Mouse (Mus musculus) hindbrain, embryonic 13.5 days (tissue): ENCODE measurements around the gene Pcx. TPM values are rescaled to one million over a fixed set of nuclear protein-coding genes. Genes with fewer than 3 reads are reported as not detected.

Source experiments
- ATAC-seq: fragments of 200-750 bp; cut with Nextera tagmentation; 2 replicates; pipeline ENCODE4 v1.8.0; 2017; ENCODE audit warnings: moderate TSS enrichment; ENCODE audit not compliant: low FRiP score
- H3K27ac ChIP-seq: fragments of 300-500 bp; sonication (generic); 2 replicates; pipeline ENCODE4 v1.5.1; 2015; ENCODE audit warnings: inconsistent platforms, mild to moderate bottlenecking, moderate library complexity
- H3K27me3 ChIP-seq: fragments of 300-500 bp; sonication (generic); 2 replicates; pipeline ENCODE4 v1.6.1; 2015; ENCODE audit warnings: mild to moderate bottlenecking, inconsistent platforms
- H3K36me3 ChIP-seq: fragments of 300-500 bp; sonication (generic); 2 replicates; pipeline ENCODE4 v1.6.1; 2015; ENCODE audit warnings: mild to moderate bottlenecking, inconsistent platforms
- H3K4me1 ChIP-seq: fragments of 300-500 bp; sonication (generic); replicated peaks from 2 replicates; pipeline ENCODE4 v1.6.1; 2015; ENCODE audit warnings: inconsistent platforms
- H3K4me2 ChIP-seq: fragments of 300-500 bp; sonication (generic); 2 replicates; pipeline ENCODE4 v1.6.1; 2015; ENCODE audit warnings: inconsistent platforms, mild to moderate bottlenecking, moderate library complexity
- H3K4me3 ChIP-seq: fragments of 300-500 bp; sonication (generic); 2 replicates; pipeline ENCODE4 v1.5.1; 2015; ENCODE audit warnings: mild to moderate bottlenecking, inconsistent platforms
- H3K9ac ChIP-seq: fragments of 300-500 bp; sonication (generic); 2 replicates; pipeline ENCODE4 v1.6.1; 2015; ENCODE audit warnings: mild to moderate bottlenecking, inconsistent platforms
- H3K9me3 ChIP-seq: fragments of 300-500 bp; sonication (generic); 2 replicates; pipeline ENCODE4 v1.6.1; 2016; ENCODE audit warnings: inconsistent platforms
- WGBS: fragments of 180-500 bp; shearing (Covaris S2); methylation state at CpG from one replicate; pipeline ENCODE4 v1.1.7; 2015; 5-methylcytosine and 5-hydroxymethylcytosine counted together
- polyA plus RNA-seq: library from polyadenylated mRNA; unstranded; fragments of >200 nt; fragmentation: Nextera tagmentation; extraction: Ambion mirVana; gene quantifications from 2 replicates; pipeline ENCODE4 v1.2.1, GENCODE M21; 2015

The Pcx gene
- polyA plus RNA-seq, 1 experiment from 2014 or later: 24.3 TPM

DNA sequence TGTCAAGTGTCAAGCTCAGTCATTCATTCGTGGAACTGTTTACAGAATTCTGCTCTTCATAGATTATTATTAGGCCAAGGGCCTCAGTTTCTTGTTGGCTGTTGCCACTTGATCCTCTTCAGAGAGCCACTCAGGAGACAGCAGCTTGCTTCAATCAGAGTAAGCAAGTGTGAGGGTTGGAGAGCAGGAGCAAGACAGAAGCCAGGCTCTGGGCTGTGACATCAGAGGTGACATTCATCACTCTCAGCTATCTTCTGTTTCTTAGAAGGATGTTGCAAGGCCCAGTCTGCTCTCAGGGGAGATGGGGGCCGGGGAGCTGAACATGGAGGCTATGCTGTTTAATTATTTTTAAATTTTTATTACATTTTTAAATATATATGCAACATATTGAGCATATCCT is 7.6 kb upstream of the Pcx start:
- H3K9me3 ChIP-seq: no peaks in the 10 kb centered on the region
- 80% methylated on average over 2 of the region's 2 CpGs for WGBS
- no peaks in the 10 kb centered on the region for H3K36me3 ChIP-seq
- no peak overlapping the region for H3K27ac ChIP-seq
- no peak for ATAC-seq
- peaks cover 8% of the 10 kb centered on the region for H3K4me1 ChIP-seq
- no peak overlapping the region for H3K4me2 ChIP-seq
- no peaks in the 10 kb centered on the region for H3K27me3 ChIP-seq
- H3K9ac ChIP-seq: no peak overlapping the region
- H3K4me3 ChIP-seq: no peak overlapping the region

DNA sequence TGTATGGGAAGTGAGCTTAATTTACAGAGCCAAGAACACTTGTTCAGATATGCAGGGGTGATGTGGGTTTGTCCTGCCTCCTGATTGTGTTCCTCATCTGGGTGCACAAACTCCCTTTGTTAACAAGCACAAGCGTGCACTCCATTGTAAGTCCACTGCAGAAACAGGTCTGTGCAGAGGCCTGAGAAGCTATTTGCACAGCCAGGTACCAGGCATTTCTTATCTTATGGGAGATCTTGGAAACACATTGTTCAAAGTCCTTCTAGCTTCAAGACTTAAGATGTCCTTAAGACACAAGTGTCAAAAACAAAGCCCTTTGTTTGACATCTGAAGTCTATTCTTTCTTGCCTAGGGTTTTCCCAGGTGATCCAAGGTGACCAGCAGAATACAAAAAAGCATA is 5.4 kb upstream of the Pcx start:
- 97% methylated on average over 1 of the region's 1 CpGs for WGBS
- H3K9ac ChIP-seq: no peak overlapping the region
- no peaks in the 10 kb centered on the region for H3K9me3 ChIP-seq
- no peak for ATAC-seq
- no peak overlapping the region for H3K4me3 ChIP-seq
- no peaks in the 10 kb centered on the region for H3K27me3 ChIP-seq
- no peak overlapping the region for H3K4me2 ChIP-seq
- H3K36me3 ChIP-seq: no peaks in the 10 kb centered on the region
- H3K4me1 ChIP-seq: peaks cover 5% of the 10 kb centered on the region
- no peak overlapping the region for H3K27ac ChIP-seq

DNA sequence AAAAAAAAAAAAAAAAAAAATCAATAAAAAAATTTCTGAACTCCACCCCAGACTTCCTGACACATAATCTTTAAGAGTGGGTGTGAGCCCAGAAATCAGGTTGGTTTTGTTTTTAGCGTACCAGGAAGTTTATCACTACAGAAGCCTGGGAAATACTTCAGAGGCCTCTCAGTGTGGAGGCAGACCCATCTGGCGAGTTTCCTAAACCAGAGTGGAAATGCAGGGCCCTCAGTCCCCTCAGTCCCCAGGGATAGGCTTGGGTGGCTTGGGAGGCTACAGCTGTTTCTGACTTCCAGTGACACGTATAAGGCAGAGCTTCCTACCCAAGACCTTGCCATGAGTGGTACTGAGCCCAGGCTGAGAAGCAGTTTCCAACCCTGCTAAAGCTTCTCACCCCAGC is 2.5 kb upstream of the Pcx start:
- no peak for ATAC-seq
- WGBS: 69% methylated on average over 3 of the region's 3 CpGs
- H3K27me3 ChIP-seq: peaks cover 11% of the 10 kb centered on the region; the same call in 1 of the 2 replicates
- no peaks in the 10 kb centered on the region for H3K36me3 ChIP-seq
- H3K4me1 ChIP-seq: peaks cover 12% of the 10 kb centered on the region
- H3K9ac ChIP-seq: no peak overlapping the region
- no peak overlapping the region for H3K27ac ChIP-seq
- no peak overlapping the region for H3K4me2 ChIP-seq
- H3K4me3 ChIP-seq: no peak overlapping the region
- H3K9me3 ChIP-seq: no peaks in the 10 kb centered on the region

DNA sequence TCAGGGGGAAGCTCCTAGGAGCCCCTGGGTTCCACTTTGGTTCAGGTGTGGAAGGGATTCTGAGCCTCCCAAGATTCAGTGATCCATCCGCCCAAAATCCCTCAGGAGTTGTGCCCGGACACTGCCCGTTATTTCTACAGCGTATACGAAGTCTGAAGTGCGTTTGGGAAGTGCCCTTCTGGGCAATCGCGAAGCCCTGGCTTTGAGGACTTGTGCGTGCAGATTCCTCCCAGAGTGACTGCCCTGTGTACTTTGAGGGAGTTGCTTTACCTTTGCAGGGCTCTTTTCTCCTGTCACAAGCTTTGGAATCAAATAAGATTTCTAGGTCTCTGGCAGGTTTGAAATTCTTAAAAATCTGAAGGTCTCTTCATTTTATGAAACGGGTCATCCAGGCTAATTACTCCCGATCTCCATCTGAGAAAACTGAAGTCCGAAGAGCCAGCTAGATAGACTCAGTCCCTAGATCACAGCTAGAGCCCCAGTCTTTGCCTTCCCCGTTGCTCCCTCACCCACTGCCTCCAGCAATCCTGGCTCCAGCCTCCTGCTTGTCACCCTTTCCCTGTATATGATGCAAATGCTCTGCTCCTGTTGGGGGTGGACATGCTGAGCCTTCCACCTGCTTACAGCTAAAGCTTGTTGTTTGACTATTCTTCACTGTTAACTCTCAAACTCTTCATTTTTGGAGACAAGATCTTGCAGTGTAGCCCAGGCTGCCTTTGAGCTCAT is 1.0 kb downstream of the Pcx start:
- Histone ChIP-seq H3K9me3 (no peaks in the 10 kb centered on the region), H3K27me3 (peaks cover 11% of the 10 kb centered on the region; the same call in 1 of the 2 replicates), H3K4me1 (peaks cover 23% of the 10 kb centered on the region), H3K36me3 (no peaks in the 10 kb centered on the region), H3K27ac (no peak overlapping the region), H3K4me2 (peak overlapping the region; percentile 79), H3K4me3 (peak overlapping the region; percentile 65), H3K9ac (peak overlapping the region; percentile 75)
- ATAC-seq: no peak
- 10% methylated on average over 13 of the region's 13 CpGs for WGBS

DNA sequence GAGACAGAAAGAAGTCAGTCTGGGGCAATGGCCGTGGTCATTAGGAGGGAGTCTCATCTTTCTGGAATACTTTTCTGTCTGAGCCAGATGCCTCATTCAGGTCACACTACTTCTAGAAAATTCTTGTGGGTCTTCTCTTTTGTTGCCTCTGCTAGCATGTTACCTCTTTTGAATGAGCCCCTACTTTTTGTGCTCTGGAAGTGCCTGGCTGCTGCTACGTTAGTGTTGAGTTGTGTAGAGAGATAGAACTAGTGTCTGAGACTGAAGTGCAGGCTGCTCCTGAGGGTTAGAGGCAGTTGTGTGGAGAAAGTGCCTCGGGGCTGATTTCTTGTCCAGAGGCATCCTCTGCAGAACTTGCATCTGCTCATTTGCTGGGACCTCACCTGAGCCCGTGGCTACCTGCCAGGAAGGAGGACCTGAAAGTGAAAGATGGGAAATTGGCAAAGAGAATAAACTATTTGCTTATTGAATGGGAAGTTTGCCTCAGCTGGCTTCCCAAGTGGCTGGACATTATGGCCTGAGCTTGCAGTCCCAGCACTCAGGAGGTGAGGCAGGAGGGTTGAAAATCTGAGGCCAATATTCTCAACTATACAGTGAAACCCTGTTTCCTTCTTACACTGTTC is 3.1 kb downstream of the Pcx start:
- peaks cover 11% of the 10 kb centered on the region; the same call in 1 of the 2 replicates for H3K27me3 ChIP-seq
- H3K9ac ChIP-seq: peak overlapping the region; percentile 13; the same call in 1 of the 2 replicates
- peaks cover 24% of the 10 kb centered on the region for H3K4me1 ChIP-seq
- H3K4me2 ChIP-seq: no peak overlapping the region
- no peak overlapping the region for H3K27ac ChIP-seq
- no peaks in the 10 kb centered on the region for H3K9me3 ChIP-seq
- no peak for ATAC-seq
- WGBS: 78% methylated on average over 4 of the region's 4 CpGs
- no peak overlapping the region for H3K4me3 ChIP-seq
- no peaks in the 10 kb centered on the region for H3K36me3 ChIP-seq

DNA sequence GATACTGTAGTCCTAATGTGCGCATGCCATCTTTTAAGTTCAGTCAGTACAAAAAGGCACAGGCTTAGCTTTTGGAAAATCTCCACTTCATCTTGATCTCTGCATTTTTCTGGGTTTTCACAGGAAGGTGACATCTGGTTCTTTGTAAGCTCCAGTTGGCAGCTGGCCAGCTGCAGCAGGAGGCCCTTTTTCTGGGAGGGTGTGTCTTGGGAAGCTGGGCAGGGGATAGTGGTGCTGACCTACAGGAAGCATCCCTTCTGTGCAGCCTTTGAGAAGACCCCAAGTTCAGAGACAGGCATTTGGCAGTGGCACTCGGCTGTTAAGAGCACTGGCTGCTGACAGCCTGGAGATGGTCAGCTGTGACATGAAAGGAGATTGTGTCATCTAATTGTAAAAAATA is 5.5 kb downstream of the Pcx start:
- Histone ChIP-seq H3K4me1 (peaks cover 17% of the 10 kb centered on the region), H3K9me3 (no peaks in the 10 kb centered on the region), H3K27ac (peak overlapping the region; percentile 66), H3K27me3 (peaks cover 11% of the 10 kb centered on the region; the same call in 1 of the 2 replicates), H3K4me3 (no peak overlapping the region), H3K36me3 (no peaks in the 10 kb centered on the region), H3K9ac (no peak overlapping the region), H3K4me2 (no peak overlapping the region)
- no peak for ATAC-seq
- WGBS: 52% methylated on average over 2 of the region's 2 CpGs

DNA sequence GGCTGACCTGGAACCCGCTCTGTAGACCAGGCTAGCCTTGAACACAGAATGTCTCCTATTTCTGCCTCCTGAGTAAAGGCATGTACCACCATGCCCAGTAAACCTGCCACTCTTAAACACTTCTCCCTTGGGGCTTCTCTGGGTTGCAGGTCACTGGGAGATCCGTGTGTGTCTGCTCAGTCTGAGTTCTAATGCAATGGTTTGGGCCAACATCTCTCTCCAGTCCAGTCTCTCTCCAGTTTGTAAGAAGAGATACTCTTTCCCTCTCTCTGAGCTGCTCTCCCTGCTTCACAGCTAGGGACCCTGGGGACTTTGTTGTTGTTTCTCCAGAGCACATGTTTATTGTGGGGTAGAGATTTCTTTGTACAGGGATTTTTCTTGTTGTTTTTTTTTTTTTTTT is 6.0 kb downstream of the Pcx start:
- no peaks in the 10 kb centered on the region for H3K36me3 ChIP-seq
- H3K27me3 ChIP-seq: peaks cover 7% of the 10 kb centered on the region; the same call in 1 of the 2 replicates
- peak overlapping the region; percentile 66; the same call in 1 of the 2 replicates for H3K27ac ChIP-seq
- 67% methylated on average over 2 of the region's 2 CpGs for WGBS
- no peak overlapping the region for H3K9ac ChIP-seq
- no peak overlapping the region for H3K4me2 ChIP-seq
- ATAC-seq: no peak
- peaks cover 12% of the 10 kb centered on the region for H3K4me1 ChIP-seq
- H3K9me3 ChIP-seq: no peaks in the 10 kb centered on the region
- H3K4me3 ChIP-seq: no peak overlapping the region

DNA sequence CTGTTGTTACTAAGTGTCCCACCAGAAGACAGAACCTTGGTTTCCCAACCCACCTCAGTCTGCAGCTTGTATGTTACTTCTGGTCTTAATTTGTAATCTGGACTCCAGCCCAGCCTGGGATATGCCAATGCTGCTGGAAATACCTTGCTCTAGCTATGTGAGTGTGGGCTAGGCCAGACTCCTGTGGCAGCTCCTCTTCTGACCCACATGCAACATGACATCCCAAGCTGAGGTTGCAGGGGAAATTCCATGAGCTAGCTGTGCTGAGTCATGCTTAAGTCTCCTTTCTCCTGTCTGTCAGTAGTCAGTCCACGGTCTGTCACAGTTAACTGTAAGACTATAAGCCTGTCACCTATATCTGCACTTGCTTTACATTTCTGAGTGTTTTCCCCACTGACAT is 7.2 kb downstream of the Pcx start:
- Histone ChIP-seq H3K27me3 (no peaks in the 10 kb centered on the region), H3K36me3 (no peaks in the 10 kb centered on the region), H3K4me1 (peaks cover 12% of the 10 kb centered on the region), H3K9me3 (no peaks in the 10 kb centered on the region), H3K27ac (no peak overlapping the region), H3K4me2 (no peak overlapping the region), H3K4me3 (no peak overlapping the region), H3K9ac (no peak overlapping the region)
- WGBS: 79% methylated on average over 1 of the region's 1 CpGs
- ATAC-seq: no peak

DNA sequence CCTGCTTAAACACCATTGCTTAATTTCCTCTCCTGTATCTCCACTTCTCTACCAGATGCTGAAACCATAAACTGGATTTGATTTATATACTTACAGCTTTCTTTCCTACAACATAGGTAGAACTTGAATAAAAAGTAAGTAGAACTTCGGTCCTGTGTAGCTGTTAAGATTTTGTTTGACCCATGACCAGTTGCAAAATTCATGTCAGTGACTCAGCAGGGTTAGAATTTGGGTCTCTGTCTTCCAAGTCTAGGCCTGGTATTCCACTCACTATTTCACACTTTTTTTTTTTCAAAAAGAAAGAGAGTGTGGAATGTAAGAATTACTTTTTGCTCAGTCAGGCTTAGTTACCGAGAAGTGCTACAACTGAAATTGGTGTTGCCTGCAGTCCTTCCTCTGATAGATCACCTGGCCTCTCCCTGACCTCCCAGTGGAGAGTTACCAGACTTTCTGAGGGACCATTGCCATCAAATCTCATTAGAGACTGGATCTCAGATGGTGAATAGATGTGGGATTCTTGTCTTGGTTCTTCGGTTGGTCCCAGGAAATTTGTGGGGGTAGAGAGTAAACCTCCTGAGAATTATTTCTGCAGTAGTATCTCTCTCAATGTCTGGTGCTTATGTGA is 11.3 kb downstream of the Pcx start:
- H3K36me3 ChIP-seq: no peaks in the 10 kb centered on the region
- no peaks in the 10 kb centered on the region for H3K27me3 ChIP-seq
- H3K27ac ChIP-seq: no peak overlapping the region
- H3K4me3 ChIP-seq: no peak overlapping the region
- WGBS: 92% methylated on average over 3 of the region's 3 CpGs
- H3K9ac ChIP-seq: no peak overlapping the region
- H3K9me3 ChIP-seq: no peaks in the 10 kb centered on the region
- no peak overlapping the region for H3K4me2 ChIP-seq
- no peaks in the 10 kb centered on the region for H3K4me1 ChIP-seq
- ATAC-seq: no peak

DNA sequence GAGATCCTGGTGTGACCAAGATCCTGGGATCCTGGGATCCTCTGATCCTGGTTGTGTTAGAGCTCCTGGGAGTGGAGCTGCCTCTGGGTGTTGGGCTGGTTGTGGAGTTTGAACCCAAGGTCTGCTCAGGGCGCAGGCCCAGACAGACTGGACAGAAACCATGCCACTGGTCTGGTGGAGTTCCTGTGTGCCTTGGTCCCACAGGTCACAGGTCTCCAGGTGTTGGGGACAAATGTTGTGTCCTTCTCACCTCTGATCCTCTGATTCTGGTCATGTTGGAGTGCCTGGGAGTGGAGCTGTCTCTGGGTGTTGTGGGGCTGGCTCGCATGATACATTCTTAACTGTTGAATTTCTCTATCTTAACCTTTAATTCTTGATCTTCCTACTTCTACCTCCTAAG is 24.4 kb downstream of the Pcx start:
- Histone ChIP-seq H3K27me3 (no peaks in the 10 kb centered on the region), H3K4me1 (no peaks in the 10 kb centered on the region), H3K36me3 (no peaks in the 10 kb centered on the region), H3K4me2 (no peak overlapping the region), H3K9me3 (no peaks in the 10 kb centered on the region), H3K27ac (no peak overlapping the region), H3K4me3 (no peak overlapping the region), H3K9ac (no peak overlapping the region)
- WGBS: 91% methylated on average over 2 of the region's 2 CpGs
- no peak for ATAC-seq

DNA sequence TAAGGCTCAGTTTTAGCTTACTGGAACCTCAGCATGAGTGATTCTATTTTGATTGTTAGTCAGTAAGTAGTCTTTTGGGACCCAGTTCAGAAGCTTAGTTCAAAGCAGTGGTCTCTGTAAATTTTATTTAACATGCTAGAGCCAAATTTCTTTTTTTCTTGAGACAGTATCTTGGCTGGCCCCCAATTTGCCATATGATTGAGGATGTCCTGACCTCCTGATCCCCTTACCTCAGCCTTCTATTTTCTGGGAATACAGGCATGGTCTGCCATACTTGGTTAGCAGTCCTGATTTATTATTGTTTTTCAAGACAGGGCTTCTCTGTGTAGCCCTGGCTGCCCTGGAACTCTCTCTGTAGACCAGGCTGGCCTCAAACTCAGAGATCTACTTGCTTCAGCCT is 25.6 kb downstream of the Pcx start:
- H3K9me3 ChIP-seq: no peaks in the 10 kb centered on the region
- ATAC-seq: no peak
- H3K4me1 ChIP-seq: no peaks in the 10 kb centered on the region
- H3K4me3 ChIP-seq: no peak overlapping the region
- H3K27me3 ChIP-seq: no peaks in the 10 kb centered on the region
- no peak overlapping the region for H3K4me2 ChIP-seq
- no peak overlapping the region for H3K9ac ChIP-seq
- H3K27ac ChIP-seq: no peak overlapping the region
- no peaks in the 10 kb centered on the region for H3K36me3 ChIP-seq

DNA sequence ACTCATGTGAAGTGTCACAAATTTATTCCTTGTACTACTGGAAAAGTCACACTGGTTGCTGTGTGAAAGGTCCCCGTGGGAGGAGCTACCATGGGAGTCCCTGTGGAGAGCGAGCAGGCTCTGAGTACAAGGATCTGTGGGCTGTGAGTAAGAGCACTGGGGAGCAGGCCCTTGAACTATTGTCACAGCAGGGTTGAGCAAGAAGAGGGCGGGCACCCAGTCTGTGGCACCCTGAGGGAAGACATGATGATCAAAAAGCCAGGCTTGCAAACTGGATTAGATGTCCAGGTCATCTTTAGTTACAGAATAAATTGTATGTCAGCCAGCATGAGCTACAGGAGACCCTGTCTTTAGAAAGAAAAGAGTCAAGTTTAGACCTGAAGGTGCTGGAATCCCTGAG is 26.3 kb downstream of the Pcx start:
- Histone ChIP-seq H3K4me3 (no peak overlapping the region), H3K36me3 (no peaks in the 10 kb centered on the region), H3K27ac (no peak overlapping the region), H3K9ac (no peak overlapping the region), H3K27me3 (no peaks in the 10 kb centered on the region), H3K4me2 (no peak overlapping the region), H3K4me1 (no peaks in the 10 kb centered on the region), H3K9me3 (no peaks in the 10 kb centered on the region)
- 64% methylated on average over 3 of the region's 3 CpGs for WGBS
- ATAC-seq: no peak

DNA sequence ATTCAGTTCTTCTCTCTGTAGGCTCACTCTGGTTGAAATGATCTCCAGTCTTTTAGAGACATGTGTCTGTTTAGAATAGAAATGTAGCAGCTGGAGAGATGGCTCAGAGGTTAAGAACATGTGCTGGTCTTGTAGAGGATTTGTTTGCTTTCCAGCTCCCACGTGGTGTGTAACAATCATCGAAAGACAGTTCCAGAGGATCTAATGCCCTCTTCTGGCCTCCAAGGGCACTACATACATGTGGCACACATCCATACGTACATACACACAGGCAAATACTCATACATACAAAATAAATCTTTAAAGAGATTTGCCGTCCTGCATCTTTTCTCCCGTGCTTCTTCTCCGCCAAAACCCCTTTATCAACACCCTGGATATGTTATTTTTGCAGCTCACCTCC is 30.0 kb downstream of the Pcx start:
- Histone ChIP-seq H3K9ac (no peak overlapping the region), H3K27me3 (no peaks in the 10 kb centered on the region), H3K9me3 (no peaks in the 10 kb centered on the region), H3K4me1 (no peaks in the 10 kb centered on the region), H3K4me3 (no peak overlapping the region), H3K36me3 (no peaks in the 10 kb centered on the region), H3K27ac (no peak overlapping the region), H3K4me2 (no peak overlapping the region)
- 87% methylated on average over 6 of the region's 6 CpGs for WGBS
- no peak for ATAC-seq
